Mouse (Mus musculus): Measurements from ENCODE around the gene Ino80. TPM values are rescaled to one million over a fixed set of nuclear protein-coding genes. Genes with fewer than 3 reads are reported as not detected.
A peak's percentile ranks its signal among the peaks of the same experiment; 100 is the strongest.
"Not testable (repeated sequence)": the region's sequence is repeated elsewhere in the genome, so short reads cannot be mapped to it uniquely, and the experiment has no call there.

Gene Ino80
- 5.1 and 6.8 TPM in 2 replicates for polyA plus RNA-seq (2014; fragmentation: Nextera tagmentation; extraction: Ambion mirVana)

DNA sequence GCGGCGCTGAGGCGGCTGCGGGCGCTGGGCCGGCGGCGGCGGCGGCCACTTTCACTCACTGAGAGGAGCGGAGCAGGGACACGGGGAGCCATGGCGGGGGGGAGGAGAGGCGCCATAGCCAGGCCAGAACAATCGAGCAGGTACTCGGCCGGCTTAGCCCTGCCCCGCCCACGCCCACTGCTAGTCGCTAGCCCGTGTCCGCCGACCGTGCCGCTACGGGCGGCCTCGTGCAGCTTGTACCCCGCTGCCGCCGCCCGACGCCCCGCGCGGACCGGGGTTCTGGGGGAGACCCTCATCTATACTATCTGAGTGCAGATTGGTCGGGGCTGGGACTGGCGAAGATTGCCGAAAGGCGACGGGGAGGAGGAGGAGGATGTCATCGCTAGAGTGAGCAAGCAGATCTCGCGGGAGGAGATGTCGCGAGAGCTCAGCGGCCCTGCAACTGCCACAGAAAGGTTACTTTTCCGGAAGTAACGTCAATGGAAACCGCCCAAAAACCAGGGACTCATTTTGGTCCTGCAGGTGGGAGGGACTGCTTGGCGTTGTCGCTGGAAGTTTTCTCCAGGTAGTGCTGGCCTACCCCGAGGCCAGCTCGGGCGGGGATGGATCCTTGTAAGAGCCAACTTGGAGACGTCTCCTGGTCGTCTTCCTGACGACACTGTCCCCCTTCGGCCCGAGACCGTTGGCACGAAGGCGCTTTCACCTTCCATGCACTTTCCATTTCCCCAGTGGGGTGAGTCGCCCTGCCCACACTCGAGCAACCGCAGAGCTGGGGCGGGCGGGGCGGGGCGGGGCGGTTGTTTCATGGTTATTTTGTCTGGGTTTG is at the start of gene Ino80:
Gene Ino80, minus strand, starts transcription at position 117 of the 826 bp plus-strand sequence.
- Histone ChIP-seq H3K9ac (ENCODE audit: low read depth, low read length) (peak within 1 kb of the TSS; percentile 98), H3K4me2 (ENCODE audit: low read depth, low read length) (peak within 1 kb of the TSS; percentile 79), H3K27ac (replicated peaks; ENCODE audit: low read depth, low read length) (peak within 1 kb of the TSS; percentile 98), H3K27me3 (replicated peaks; ENCODE audit: control insufficient read depth, insufficient read depth, low read length) (no peaks in the 10 kb centered on the region), H3K9me3 (ENCODE audit: control insufficient read depth, low read length) (no peaks in the 10 kb centered on the region), H3K36me3 (ENCODE audit: control insufficient read depth, insufficient read depth, low read length) (no peaks in the 10 kb centered on the region), H3K4me1 (ENCODE audit: control insufficient read depth, insufficient read depth, low read length) (peaks cover 11% of the 10 kb centered on the region; the same call in 1 of the 2 replicates), H3K4me3 (ENCODE audit: low read depth, low read length) (peak within 1 kb of the TSS; percentile 53)
- ATAC-seq (ENCODE audit: low read depth) = peak; percentile 95
- under 1% methylated on average over 52 of the region's 72 CpGs for WGBS
- peak; percentile 100 for DNase-seq (ENCODE audit: low spot score)

DNA sequence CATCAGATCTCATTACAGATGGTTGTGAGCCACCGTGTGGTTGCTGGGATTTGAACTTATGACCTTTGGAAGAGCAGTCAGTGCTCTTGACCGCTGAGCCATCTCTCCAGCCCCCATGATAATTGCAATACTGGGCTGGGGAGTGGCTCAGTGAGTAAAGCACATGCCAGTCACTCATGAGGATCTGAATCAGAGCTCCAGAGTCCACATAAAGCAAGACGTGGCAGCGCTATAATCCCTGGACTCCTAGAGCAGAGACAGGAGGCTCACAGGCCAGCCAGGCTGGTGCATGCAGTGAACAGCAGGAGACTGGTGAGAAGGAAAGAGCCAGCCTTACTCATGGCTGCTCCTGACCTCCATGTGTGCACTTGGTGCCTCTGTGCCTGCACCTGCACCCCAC is 47.9 kb upstream of the Ino80 start:
- Histone ChIP-seq H3K4me2 (ENCODE audit: low read depth, low read length) (no peak overlapping the region), H3K4me3 (ENCODE audit: low read depth, low read length) (no peak overlapping the region), H3K9me3 (ENCODE audit: control insufficient read depth, low read length) (no peaks in the 10 kb centered on the region), H3K9ac (ENCODE audit: low read depth, low read length) (no peak overlapping the region), H3K27me3 (replicated peaks; ENCODE audit: control insufficient read depth, insufficient read depth, low read length) (no peaks in the 10 kb centered on the region), H3K36me3 (ENCODE audit: control insufficient read depth, insufficient read depth, low read length) (no peaks in the 10 kb centered on the region), H3K27ac (replicated peaks; ENCODE audit: low read depth, low read length) (no peak overlapping the region), H3K4me1 (ENCODE audit: control insufficient read depth, insufficient read depth, low read length) (no peaks in the 10 kb centered on the region)
- 30% methylated on average over 4 of the region's 4 CpGs for WGBS
- no peak for DNase-seq (ENCODE audit: low spot score)
- no peak for ATAC-seq (ENCODE audit: low read depth)

GRCm38 (mm10) chr2:119523836-119524235 is 46.3 kb upstream of the Ino80 start:
- Histone ChIP-seq H3K4me2 (ENCODE audit: low read depth, low read length) (no peak overlapping the region), H3K9ac (ENCODE audit: low read depth, low read length) (no peak overlapping the region), H3K27me3 (replicated peaks; ENCODE audit: control insufficient read depth, insufficient read depth, low read length) (no peaks in the 10 kb centered on the region), H3K9me3 (ENCODE audit: control insufficient read depth, low read length) (no peaks in the 10 kb centered on the region), H3K4me1 (ENCODE audit: control insufficient read depth, insufficient read depth, low read length) (no peaks in the 10 kb centered on the region), H3K4me3 (ENCODE audit: low read depth, low read length) (no peak overlapping the region), H3K27ac (replicated peaks; ENCODE audit: low read depth, low read length) (no peak overlapping the region), H3K36me3 (ENCODE audit: control insufficient read depth, insufficient read depth, low read length) (no peaks in the 10 kb centered on the region)
- ATAC-seq (ENCODE audit: low read depth) (no peak), DNase-seq (ENCODE audit: low spot score) (no peak)
- WGBS = 80% methylated on average over 4 of the region's 4 CpGs

DNA sequence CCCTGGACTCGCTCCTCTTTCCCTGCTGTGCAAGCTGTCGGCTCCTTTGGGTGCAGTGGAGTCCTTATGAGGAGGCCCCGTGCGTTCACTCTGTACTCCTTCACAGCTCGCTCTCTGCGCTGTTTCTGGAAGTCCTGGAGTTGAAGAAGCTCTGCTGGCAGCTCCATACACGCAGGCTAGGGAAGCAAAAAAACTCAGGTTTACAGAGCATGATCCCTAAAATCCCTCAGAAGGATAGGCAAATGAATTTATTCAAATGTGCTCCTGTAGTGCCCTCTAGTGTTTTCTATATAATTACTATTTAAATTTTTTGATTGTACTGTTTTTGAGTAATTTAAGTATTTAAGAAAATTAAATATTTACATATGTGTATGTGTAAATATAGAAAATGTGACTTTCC is 43.1 kb upstream of the Ino80 start:
- no peak for ATAC-seq (ENCODE audit: low read depth)
- Histone ChIP-seq H3K9ac (ENCODE audit: low read depth, low read length) (no peak overlapping the region), H3K4me1 (ENCODE audit: control insufficient read depth, insufficient read depth, low read length) (no peaks in the 10 kb centered on the region), H3K4me3 (ENCODE audit: low read depth, low read length) (no peak overlapping the region), H3K4me2 (ENCODE audit: low read depth, low read length) (no peak overlapping the region), H3K9me3 (ENCODE audit: control insufficient read depth, low read length) (no peaks in the 10 kb centered on the region), H3K27ac (replicated peaks; ENCODE audit: low read depth, low read length) (no peak overlapping the region), H3K27me3 (replicated peaks; ENCODE audit: control insufficient read depth, insufficient read depth, low read length) (no peaks in the 10 kb centered on the region), H3K36me3 (ENCODE audit: control insufficient read depth, insufficient read depth, low read length) (no peaks in the 10 kb centered on the region)
- peak; percentile 57 for DNase-seq (ENCODE audit: low spot score)
- 70% methylated on average over 7 of the region's 7 CpGs for WGBS

- no peak overlapping the region for H3K4me3 ChIP-seq (ENCODE audit: low read depth, low read length)
- ATAC-seq (ENCODE audit: low read depth) (no peak), DNase-seq (ENCODE audit: low spot score) (no peak)
- no peaks in the 10 kb centered on the region for H3K27me3 ChIP-seq (replicated peaks; ENCODE audit: control insufficient read depth, insufficient read depth, low read length)
- H3K9me3 ChIP-seq (ENCODE audit: control insufficient read depth, low read length) = no peaks in the 10 kb centered on the region
- 45% methylated on average over 5 of the region's 5 CpGs for WGBS
- H3K9ac ChIP-seq (ENCODE audit: low read depth, low read length) = no peak overlapping the region
- no peak overlapping the region for H3K27ac ChIP-seq (replicated peaks; ENCODE audit: low read depth, low read length)
- H3K4me1 ChIP-seq (ENCODE audit: control insufficient read depth, insufficient read depth, low read length) = no peaks in the 10 kb centered on the region
- no peak overlapping the region for H3K4me2 ChIP-seq (ENCODE audit: low read depth, low read length)
- no peaks in the 10 kb centered on the region for H3K36me3 ChIP-seq (ENCODE audit: control insufficient read depth, insufficient read depth, low read length)
Observed at GRCm38 (mm10) chr2:119516811-119517210, 39.3 kb upstream of the Ino80 start.

GRCm38 (mm10) chr2:119514026-119514522 is 36.6 kb upstream of the Ino80 start:
- ATAC-seq (ENCODE audit: low read depth) (no peak), DNase-seq (ENCODE audit: low spot score) (no peak)
- H3K4me2 ChIP-seq (ENCODE audit: low read depth, low read length) = no peak overlapping the region
- WGBS = 74% methylated on average over 3 of the region's 3 CpGs
- H3K36me3 ChIP-seq (ENCODE audit: control insufficient read depth, insufficient read depth, low read length) = no peaks in the 10 kb centered on the region
- H3K9me3 ChIP-seq (ENCODE audit: control insufficient read depth, low read length) = no peaks in the 10 kb centered on the region
- H3K27ac ChIP-seq (replicated peaks; ENCODE audit: low read depth, low read length) = no peak overlapping the region
- no peak overlapping the region for H3K4me3 ChIP-seq (ENCODE audit: low read depth, low read length)
- H3K27me3 ChIP-seq (replicated peaks; ENCODE audit: control insufficient read depth, insufficient read depth, low read length) = no peaks in the 10 kb centered on the region
- no peak overlapping the region for H3K9ac ChIP-seq (ENCODE audit: low read depth, low read length)
- H3K4me1 ChIP-seq (ENCODE audit: control insufficient read depth, insufficient read depth, low read length) = no peaks in the 10 kb centered on the region

DNA sequence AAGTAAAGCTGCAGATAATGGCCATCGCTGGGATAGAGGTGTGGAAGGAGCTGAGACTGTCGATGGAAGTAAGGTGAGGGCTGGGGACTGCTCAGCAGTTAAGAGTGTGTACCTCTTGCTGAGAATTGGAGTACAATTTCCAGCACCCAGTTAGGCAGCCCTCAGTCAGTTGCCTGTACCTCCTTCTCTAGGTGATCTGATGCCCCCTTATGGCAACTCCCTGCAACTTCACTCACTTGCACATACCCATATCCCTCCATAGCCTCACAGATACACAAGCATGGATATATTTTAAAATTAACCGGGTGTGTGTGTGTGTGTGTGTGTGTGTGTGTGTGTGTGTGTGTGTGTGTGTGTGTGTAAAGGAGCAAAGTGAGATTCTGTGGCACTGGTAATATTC is 34.8 kb upstream of the Ino80 start:
- no peak for DNase-seq (ENCODE audit: low spot score)
- Histone ChIP-seq H3K27me3 (replicated peaks; ENCODE audit: control insufficient read depth, insufficient read depth, low read length) (no peaks in the 10 kb centered on the region), H3K36me3 (ENCODE audit: control insufficient read depth, insufficient read depth, low read length) (no peaks in the 10 kb centered on the region), H3K9ac (ENCODE audit: low read depth, low read length) (no peak overlapping the region), H3K4me2 (ENCODE audit: low read depth, low read length) (no peak overlapping the region), H3K4me3 (ENCODE audit: low read depth, low read length) (no peak overlapping the region), H3K9me3 (ENCODE audit: control insufficient read depth, low read length) (no peaks in the 10 kb centered on the region), H3K4me1 (ENCODE audit: control insufficient read depth, insufficient read depth, low read length) (no peaks in the 10 kb centered on the region), H3K27ac (replicated peaks; ENCODE audit: low read depth, low read length) (no peak overlapping the region)
- 83% methylated on average over 3 of the region's 3 CpGs for WGBS
- ATAC-seq (ENCODE audit: low read depth) = no peak

GRCm38 (mm10) chr2:119510856-119511255 is 33.4 kb upstream of the Ino80 start:
- Histone ChIP-seq H3K9me3 (ENCODE audit: control insufficient read depth, low read length) (no peaks in the 10 kb centered on the region), H3K9ac (ENCODE audit: low read depth, low read length) (no peak overlapping the region), H3K36me3 (ENCODE audit: control insufficient read depth, insufficient read depth, low read length) (no peaks in the 10 kb centered on the region), H3K27me3 (replicated peaks; ENCODE audit: control insufficient read depth, insufficient read depth, low read length) (no peaks in the 10 kb centered on the region), H3K4me1 (ENCODE audit: control insufficient read depth, insufficient read depth, low read length) (no peaks in the 10 kb centered on the region), H3K4me2 (ENCODE audit: low read depth, low read length) (no peak overlapping the region), H3K27ac (replicated peaks; ENCODE audit: low read depth, low read length) (no peak overlapping the region), H3K4me3 (ENCODE audit: low read depth, low read length) (no peak overlapping the region)
- DNase-seq (ENCODE audit: low spot score) (no peak), ATAC-seq (ENCODE audit: low read depth) (no peak)
- 79% methylated on average over 2 of the region's 2 CpGs for WGBS

- H3K27me3 ChIP-seq (replicated peaks; ENCODE audit: control insufficient read depth, insufficient read depth, low read length); H3K36me3 ChIP-seq (ENCODE audit: control insufficient read depth, insufficient read depth, low read length); H3K4me3 ChIP-seq (ENCODE audit: low read depth, low read length); H3K27ac ChIP-seq (replicated peaks; ENCODE audit: low read depth, low read length); ATAC-seq (ENCODE audit: low read depth); H3K4me1 ChIP-seq (ENCODE audit: control insufficient read depth, insufficient read depth, low read length); H3K9ac ChIP-seq (ENCODE audit: low read depth, low read length); DNase-seq (ENCODE audit: low spot score); H3K9me3 ChIP-seq (ENCODE audit: control insufficient read depth, low read length); H3K4me2 ChIP-seq (ENCODE audit: low read depth, low read length): not testable (repeated sequence)
- 63% methylated on average over 7 of the region's 7 CpGs for WGBS
Observed at GRCm38 (mm10) chr2:119508518-119508917, 31.0 kb upstream of the Ino80 start.

Data from embryonic facial prominence, embryonic 14.5 days (tissue).